Mouse (Mus musculus) frontal cortex, postnatal 14 days (tissue): Measurements from ENCODE around the gene S100z.

Source experiments
- DNase-seq, 2 experiments: peaks; one replicate each; pipeline ENCODE4 v3.0.0; 2022; ENCODE audit warnings: low spot score in 2 of 2

S100z gene

GRCm38 (mm10) chr13:95444824-95445223 is 33.7 kb downstream of the S100z start, which contains the start of gene Crhbp:
Gene Crhbp, minus strand, starts transcription at chr13:95444924.
- no peak for DNase-seq

- DNase-seq: no peak
Observed at GRCm38 (mm10) chr13:95444291-95444690, 34.2 kb downstream of the S100z start.

GRCm38 (mm10) chr13:95443376-95444233 is 34.9 kb downstream of the S100z start:
- no peak for DNase-seq

GRCm38 (mm10) chr13:95442901-95443300 is 35.6 kb downstream of the S100z start:
- DNase-seq: no peak

- DNase-seq: no peak
Observed at GRCm38 (mm10) chr13:95439569-95439968, 39.0 kb downstream of the S100z start.

- DNase-seq: no peak
Observed at GRCm38 (mm10) chr13:95431760-95432159, 46.8 kb downstream of the S100z start.

GRCm38 (mm10) chr13:95427499-95427898 is 51.0 kb downstream of the S100z start:
- no peak for DNase-seq
